Mouse (Mus musculus) ES-CJ7 (cell line): Measurements from ENCODE around the gene Map9.

Experiments
- DNase-seq: peaks from one replicate; pipeline ENCODE4 v3.0.0; 2011; ENCODE audit warnings: low read depth, low spot score

Map9 gene

GRCm38 (mm10) chr3:82407432-82407831 is 49.6 kb downstream of the Map9 start:
- no peak for DNase-seq

GRCm38 (mm10) chr3:82412397-82412796 is 54.6 kb downstream of the Map9 start:
- peak; percentile 26 for DNase-seq

GRCm38 (mm10) chr3:82417958-82418357 is 60.1 kb downstream of the Map9 start:
- DNase-seq = peak; percentile 71

GRCm38 (mm10) chr3:82435351-82435750 is 77.5 kb downstream of the Map9 start:
- DNase-seq = no peak

- peak; percentile 42 for DNase-seq
Observed at GRCm38 (mm10) chr3:82440976-82441375, 83.1 kb downstream of the Map9 start.

- DNase-seq = peak; percentile 85
Observed at GRCm38 (mm10) chr3:82441601-82442000, 83.8 kb downstream of the Map9 start.
